Mouse (Mus musculus): ENCODE measurements around the gene Creld1. TPM values are rescaled to one million over a fixed set of nuclear protein-coding genes. Genes with fewer than 3 reads are reported as not detected.

The Creld1 gene
- total RNA-seq, 1 experiment from 2014 or later, result 37.4 TPM

- peak; percentile 89 for DNase-seq
These were observed 13.7 kb upstream of the Creld1 start for GRCm38 (mm10) chr6:113469432-113469831.

DNA sequence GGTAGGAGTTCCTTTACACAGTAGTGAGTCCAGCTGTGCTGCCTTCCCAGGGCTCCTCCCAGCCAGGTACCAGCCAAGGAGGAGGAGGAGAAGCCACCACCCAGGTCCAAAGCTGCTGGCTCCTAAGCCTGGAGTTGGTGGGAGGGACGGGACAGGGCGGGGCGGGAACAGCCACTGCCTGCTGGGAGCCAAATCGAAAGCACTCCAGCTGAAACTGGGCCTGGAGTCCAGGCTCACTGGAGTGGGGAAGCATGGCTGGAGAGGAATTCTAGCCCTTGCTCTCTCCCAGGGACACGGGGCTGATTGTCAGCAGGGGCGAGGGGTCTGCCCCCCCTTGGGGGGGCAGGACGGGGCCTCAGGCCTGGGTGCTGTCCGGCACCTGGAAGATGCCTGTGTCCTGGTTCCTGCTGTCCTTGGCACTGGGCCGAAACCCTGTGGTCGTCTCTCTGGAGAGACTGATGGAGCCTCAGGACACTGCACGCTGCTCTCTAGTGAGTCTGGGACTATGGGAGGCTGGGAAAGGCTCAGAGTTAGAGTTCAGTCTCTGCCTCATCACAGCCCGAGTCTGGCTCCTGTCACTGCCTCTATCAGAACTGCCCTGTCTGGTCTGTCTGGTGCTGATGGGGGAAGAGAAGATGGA is 11.7 kb upstream of the Creld1 start, which contains the start of gene Il17rc:
Gene Il17rc, plus strand, starts transcription at position 131 of the 640 bp plus-strand sequence.
- peak; percentile 80 for DNase-seq

DNA sequence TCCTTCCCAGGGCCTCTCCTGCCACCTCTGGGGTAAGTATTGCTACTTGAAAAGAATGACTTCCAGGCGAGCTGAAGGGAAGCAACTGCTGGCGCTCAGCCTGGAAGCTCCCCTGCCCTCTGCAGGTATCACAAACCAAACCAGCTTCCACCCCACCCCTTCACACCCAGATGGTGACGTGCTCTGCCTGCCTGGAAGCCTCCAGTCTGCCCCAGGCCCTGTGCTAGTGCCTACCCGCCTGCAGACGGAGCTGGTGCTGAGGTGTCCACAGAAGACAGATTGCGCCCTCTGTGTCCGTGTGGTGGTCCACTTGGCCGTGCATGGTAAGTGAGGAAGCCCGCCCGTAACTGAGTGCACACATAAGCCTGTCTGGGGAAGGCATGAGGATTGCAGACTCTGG is 11.0 kb upstream of the Creld1 start:
- no peak for DNase-seq

DNA sequence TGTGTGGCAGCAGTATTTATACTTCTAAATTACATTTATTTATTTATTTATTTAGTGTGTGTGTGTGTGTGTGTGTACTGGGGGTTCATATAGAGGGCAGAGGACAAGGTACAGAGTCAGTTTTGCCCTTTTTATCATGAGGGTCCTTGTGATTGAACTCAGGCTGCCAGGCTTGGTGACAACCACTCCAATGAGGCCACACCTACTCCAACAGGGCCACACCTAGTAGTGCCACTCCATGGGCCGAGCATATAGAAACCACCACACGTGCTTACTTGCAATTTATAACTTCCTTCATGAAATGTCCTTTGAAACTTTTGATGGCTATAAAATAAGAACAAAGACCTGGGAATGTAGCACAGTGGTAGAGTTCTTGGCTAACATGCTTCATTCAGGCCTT is 9.9 kb upstream of the Creld1 start:
- no peak for DNase-seq

- no peak for DNase-seq
These were observed 9.4 kb upstream of the Creld1 start for GRCm38 (mm10) chr6:113473715-113474114.

DNA sequence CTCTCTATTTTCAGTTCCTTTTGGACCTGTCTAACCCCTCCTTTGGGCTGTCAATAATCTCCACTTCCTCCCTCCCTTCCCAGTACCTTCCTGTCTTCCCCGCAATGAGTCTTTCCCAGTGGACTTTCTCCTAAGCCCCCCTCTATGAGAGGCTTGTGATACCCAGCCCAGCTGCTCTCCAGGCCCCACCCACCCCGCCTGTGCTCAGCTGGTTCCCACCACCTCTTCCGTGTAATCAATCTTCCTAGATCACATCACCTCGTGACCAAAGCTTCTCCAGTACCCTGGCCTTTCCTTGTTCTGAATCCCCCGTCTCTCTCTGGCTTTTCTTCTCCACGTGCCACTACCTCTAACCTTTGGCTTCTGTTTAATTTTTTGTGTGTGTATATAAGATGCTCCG is 5.7 kb upstream of the Creld1 start:
- DNase-seq, result no peak

- DNase-seq, result peak; percentile 37
These were observed 4.2 kb upstream of the Creld1 start for GRCm38 (mm10) chr6:113478906-113479305.

DNA sequence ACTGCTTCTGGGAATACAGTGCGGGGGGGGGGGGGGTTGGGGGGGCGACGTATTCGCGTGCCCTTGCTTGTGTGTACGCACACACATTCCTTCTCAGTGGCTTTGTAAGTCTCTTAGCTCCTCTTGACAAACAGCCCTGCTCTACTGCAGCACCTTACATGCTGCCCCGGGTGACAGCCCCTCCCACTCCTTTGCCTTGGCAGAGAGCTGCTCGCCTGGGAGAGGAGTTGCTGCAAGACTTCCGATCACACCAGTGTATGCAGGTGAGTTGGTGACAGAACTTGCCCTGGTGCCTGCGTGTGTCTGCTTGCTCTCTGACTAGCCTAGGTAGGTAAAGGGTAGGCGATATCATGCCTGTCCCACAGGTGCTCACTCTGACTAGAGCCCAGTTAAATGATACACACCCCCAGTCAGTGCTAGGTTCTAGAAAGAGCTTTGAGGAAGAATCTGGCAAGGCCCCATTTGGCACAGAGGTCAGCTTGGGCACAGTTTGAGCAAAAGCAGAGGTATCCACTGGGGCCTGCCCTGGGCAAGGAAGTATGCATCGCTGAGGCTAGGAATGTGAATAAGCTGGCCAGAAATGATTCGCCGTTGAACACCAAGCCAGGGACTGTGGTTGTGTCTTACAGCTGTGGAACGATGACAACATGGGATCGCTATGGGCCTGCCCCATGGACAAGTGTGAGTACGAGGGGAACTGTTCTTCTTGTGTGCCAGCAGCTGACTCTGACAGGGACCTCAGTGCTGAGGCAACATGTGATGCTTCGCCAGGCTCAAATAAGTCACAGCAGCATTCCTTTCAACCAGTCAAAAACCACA is 2.3 kb upstream of the Creld1 start:
- DNase-seq, result peak; percentile 70

DNA sequence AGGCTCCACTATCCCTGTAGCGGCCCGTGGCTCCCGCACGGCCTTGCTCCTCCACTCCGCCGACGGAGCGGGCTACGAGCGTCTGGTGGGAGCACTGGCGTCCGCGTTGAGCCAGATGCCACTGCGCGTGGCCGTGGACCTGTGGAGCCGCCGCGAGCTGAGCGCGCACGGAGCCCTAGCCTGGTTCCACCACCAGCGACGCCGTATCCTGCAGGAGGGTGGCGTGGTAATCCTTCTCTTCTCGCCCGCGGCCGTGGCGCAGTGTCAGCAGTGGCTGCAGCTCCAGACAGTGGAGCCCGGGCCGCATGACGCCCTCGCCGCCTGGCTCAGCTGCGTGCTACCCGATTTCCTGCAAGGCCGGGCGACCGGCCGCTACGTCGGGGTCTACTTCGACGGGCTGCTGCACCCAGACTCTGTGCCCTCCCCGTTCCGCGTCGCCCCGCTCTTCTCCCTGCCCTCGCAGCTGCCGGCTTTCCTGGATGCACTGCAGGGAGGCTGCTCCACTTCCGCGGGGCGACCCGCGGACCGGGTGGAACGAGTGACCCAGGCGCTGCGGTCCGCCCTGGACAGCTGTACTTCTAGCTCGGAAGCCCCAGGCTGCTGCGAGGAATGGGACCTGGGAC is 509 bp upstream of the Creld1 start:
- DNase-seq, result peak; percentile 59

DNA sequence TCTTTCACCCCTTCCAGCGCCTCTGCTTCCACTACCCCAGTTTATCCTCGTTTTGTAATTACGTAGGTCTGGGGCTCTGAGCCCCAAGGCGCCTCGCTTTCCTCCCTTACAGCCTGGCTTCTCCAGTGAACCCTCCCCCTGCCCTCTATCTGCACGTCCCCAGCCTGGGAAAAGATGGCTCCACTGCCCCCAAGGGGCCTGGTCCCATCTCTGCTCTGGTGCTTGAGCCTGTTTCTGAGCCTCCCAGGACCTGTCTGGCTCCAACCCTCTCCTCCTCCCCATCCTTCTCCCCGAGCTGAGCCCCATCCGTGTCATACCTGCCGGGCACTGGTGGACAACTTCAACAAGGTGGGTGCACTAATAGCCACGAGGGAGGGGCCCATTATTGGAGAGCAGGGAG is 632 bp downstream of the Creld1 start:
- DNase-seq, result peak; percentile 58

- DNase-seq, result no peak
These were observed 4.1 kb downstream of the Creld1 start for GRCm38 (mm10) chr6:113487125-113487576.

- DNase-seq, result no peak
These were observed 6.3 kb downstream of the Creld1 start for GRCm38 (mm10) chr6:113489410-113489809.

GRCm38 (mm10) chr6:113492101-113492864 is 9.2 kb downstream of the Creld1 start:
- no peak for DNase-seq

DNA sequence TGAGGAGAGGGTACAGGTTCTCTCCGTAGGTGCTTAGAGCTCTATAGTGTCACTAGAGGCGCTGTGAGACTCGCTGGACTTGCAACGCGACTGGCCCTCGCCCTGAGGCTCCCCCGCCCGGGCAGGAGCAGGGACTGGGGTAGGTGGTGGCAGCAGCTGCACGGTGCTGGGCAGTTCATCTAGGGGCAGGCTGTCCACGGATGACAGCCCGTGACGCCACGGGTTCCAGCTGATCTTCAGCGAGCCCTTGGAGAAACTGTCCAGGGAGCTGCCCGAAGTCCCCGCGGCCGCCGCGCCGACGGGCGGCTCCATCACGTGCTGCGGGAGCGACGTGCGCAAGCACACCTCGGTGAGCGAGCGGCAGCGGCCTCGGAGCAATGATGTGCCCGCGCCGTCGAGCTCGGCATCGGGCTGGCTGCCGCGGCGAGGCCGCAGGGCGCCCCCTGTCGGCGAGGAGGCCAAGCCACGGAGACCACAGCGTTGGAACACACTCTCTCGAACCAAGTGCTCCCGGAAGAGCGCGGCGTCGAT is 11.2 kb downstream of the Creld1 start:
- DNase-seq, result peak; percentile 91

GRCm38 (mm10) chr6:113495071-113495675 is 12.1 kb downstream of the Creld1 start:
- DNase-seq, result peak; percentile 28

DNA sequence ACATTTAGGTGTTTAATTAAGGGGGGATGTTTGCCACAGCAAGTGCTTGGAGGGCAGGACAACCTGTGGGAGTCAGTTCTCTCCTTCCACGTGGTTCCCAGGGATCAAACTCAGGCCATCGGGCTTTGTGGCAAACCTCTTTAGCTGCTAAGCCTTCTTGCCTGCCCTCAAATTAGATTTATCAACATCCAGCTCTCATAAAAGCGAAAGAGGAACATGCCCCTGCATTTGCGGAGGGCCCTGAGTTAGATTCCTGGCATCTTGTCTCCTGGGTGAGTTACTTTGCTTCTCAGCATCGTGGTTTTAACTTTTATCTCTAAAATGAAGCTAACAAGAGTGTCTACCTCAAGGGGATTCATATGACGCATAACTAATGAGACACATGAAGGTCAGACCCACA is 16.2 kb downstream of the Creld1 start:
- no peak for DNase-seq

- peak; percentile 35 for DNase-seq
These were observed 18.4 kb downstream of the Creld1 start, which contains the start of gene Prrt3 for GRCm38 (mm10) chr6:113501388-113502084. Prrt3 (minus strand) TSS chr6:113501931.

DNA sequence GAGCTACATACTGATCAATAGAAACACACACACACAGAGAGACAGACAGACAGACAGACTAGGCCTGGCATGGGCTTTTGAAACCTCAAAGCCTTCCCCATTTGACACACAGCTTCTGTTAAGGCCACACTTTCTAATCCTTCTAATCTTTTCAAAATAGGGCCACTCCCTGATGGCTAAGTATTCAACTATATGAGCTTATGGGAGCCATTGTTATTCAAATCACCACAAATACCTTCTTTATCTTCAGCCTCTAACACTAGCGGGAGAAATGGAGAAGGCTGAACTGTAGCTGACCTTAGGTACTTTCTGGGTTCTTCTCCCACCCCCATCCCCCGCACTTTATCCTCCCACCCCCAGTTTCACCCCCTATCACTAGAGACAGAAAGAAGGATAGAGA is 19.7 kb downstream of the Creld1 start:
- no peak for DNase-seq

GRCm38 (mm10) chr6:113505689-113506088 is 22.6 kb downstream of the Creld1 start:
- DNase-seq, result no peak

- DNase-seq, result no peak
These were observed 24.0 kb downstream of the Creld1 start for GRCm38 (mm10) chr6:113507130-113507529.

All from adrenal gland, postnatal 14 days (tissue).